Mouse (Mus musculus) cerebellum, adult 8-10 months (tissue): ENCODE results near the gene Nbea.

Experiments used
- DNase-seq: peaks from one replicate; pipeline ENCODE4 v3.0.0; 2022

The Nbea gene

DNA sequence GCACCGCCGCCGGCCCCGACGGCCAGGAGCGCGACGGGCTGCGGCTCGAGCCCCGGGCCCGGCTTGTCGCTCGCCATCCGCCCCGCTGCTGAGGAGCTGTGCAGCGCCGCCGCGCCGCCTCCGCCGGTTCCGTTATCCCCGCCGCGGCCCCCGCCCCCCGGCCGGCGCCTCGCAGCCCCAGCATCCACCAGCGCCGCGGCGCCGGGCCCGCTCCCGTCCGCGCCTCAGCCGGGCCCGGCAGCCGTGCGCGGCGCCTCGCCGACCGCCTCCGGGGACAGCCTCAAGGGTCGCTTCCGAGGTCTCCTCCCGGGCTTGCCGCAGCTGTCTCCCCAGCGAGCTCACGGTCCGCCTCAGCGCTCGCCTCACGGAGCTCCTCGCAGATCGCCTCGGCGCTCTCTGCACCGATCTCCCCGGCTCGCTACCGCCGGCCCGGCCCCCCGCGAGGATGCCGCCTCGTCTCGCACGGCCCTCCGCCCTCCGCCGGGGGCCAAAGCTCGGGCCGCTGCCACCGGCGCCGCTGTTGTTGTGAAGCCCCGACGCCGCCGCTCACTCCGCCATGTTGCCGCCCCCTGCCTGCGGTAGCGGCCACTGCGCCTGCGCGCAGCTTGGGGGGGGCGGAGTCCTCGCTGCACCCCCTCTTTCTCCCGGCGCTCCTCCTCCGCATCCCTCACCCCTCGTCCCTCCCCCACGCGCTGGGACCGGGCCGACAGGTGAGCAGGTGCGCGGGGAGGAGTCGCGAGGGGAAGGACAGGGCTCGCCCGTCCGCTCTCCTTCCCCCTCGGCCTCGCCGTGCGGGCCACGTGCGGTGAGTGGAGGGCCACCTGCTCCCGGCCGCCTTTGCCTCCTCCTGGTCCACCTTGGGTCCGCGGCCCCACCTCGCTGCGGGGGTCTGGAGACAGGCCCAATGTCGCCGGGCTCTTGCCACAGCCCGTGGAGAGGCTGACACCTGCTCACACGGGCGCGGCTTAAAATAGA, at the start of gene Nbea:
Gene Nbea (minus strand): TSS at position 543 of the 975 bp plus-strand sequence.
- peak; percentile 95 for DNase-seq

DNA sequence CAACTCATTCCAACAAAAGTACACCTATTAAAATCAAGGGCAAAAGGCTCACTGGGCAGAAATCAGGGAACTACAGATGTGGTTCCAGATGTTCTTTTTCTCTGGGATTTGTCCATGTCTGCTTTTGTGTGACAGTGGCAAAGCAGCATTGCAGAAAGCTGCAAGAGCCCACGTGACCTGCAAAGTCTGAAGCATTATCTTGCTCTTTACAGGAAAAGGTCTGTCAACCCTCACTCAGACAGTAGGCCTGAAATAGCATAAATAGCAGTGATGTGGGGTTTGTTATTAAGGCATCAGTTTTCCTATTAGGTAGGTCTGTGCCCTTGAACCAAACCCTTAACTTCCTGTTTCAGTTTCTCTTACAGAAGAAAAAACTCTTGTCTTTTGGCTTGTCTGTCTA, 45.8 kb upstream of the Nbea start:
- no peak for DNase-seq

- DNase-seq, result no peak
Observed at GRCm38 (mm10) chr3:56215989-56216388, 32.5 kb upstream of the Nbea start.

GRCm38 (mm10) chr3:56203968-56204367, 20.5 kb upstream of the Nbea start:
- DNase-seq, result no peak

DNA sequence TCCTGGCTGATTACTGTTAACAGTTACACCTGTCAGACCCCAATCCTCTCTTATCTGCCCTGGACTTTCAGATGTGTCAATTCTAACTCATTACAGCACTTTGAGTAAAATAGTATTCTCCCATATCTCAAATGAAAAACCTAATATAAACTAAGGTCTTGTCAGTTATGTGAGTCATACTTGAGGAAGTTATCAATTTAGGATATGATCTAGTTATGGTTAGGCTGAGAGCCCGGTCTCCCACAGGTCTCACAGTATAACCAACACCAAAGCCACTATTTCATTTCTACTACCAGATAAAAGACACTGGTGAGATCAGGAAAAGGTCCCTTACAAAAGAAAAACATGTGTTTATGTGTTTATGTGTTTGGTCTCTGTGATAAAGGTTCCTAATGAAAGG, 4.7 kb upstream of the Nbea start:
- no peak for DNase-seq

DNA sequence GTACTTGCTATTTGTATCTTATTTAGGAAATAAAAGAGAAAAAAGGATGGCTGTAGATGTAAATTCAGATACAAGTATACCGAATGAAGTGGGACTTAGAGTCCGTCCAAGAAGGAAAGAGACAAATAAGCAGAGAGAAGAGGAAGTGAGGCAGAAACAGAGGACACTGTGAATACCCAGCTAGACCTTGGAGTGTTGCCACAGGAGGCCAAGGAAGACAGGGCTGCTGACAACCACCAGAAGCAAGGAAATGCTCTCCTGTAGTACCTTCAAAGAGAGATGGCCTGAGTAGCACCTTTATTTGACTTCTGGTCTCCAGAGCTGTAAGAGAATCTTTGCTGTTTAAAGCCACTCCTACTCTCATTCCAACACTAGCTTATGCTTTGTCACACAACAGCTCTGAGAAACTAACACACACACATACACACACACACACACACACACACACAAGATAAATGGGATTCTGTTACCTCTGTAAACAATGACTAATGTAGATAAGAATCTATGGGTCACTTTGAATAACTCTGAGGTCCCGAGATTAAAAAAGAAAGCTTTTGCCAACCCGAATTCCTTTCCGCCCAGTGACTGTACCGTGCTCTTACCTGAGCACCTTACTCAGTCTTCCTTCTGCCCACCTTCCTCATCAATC, 3.8 kb upstream of the Nbea start:
- DNase-seq, result no peak

DNA sequence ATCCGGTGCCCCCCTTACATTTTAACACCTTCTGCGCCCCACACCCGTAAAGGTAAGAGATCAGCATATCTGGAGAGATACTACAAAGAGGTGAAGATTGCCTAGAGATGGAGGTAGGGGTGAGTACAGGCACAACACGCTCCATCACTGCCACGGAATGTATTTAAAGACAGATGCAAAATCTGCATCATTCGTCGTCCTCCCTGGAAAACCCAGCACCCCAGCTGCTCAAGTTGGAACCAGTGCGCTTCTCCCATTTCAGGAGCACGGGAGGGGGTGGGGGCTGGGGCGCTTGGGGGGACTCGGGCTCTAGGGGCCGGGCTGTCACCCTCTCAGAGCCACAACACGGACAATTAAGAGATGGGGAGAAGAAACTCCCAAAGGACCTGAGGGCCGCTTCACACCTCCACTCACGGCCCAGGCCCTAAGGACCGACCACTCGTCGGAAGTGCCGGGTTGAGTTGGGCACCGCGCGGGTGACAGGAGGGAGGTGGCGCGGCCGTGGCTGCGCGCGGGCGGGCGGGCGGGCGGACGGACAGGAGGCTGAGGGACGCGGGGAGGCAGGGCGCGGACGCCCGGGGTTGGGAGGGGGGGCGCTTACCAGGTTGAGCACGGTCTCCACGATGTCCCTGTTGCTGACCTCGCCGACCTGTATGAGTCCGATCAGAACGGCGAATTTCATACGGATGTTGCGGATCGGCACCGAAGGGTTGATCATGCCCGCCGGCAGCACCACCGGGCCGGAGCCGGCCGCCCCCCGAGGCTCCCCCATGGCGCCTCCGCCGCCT, 936 bp downstream of the Nbea start:
- peak; percentile 30 for DNase-seq

DNA sequence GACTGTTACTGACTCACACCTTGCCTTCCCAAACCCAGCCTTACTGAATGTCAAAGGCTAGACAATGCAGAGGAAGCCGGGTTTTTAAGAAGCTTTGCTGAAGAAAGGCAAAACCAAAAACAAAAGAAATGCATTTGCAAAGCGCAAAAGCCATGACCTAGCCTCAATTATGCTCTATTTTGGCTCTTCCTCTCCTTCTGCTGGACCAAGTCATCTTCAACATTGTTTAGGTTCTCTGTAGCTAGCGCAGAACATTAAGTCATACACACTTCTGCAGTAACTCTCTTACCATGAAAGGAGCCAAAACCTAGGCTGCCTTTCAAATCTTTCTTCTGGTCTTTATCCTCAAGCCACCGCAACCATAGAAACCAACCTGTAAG, 1.5 kb downstream of the Nbea start:
- no peak for DNase-seq

DNA sequence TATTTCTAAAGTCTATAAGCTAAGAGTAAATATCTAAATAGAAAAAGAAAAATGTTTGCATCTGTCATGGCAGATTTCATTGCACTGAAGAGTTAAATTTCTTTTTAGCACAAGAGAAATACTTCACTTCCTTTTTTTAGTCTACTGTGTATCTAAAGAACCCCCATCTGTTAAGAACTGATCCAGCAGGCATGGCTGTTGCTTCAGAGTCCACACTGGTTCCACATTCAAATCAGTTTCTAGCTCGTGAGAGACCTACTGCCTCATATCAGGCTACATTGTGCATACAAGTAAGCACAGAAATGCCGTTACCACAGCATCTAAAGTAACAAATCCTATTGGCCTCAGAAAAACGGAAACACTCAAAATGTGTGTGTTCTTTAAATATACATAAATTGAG, 2.5 kb downstream of the Nbea start:
- no peak for DNase-seq

GRCm38 (mm10) chr3:56157864-56158263, 25.6 kb downstream of the Nbea start:
- no peak for DNase-seq

- DNase-seq, result no peak
Observed at GRCm38 (mm10) chr3:56126674-56127073, 56.8 kb downstream of the Nbea start.

GRCm38 (mm10) chr3:56116647-56117046, 66.9 kb downstream of the Nbea start:
- no peak for DNase-seq

- no peak for DNase-seq
Observed at GRCm38 (mm10) chr3:56108101-56108500, 75.4 kb downstream of the Nbea start.

DNA sequence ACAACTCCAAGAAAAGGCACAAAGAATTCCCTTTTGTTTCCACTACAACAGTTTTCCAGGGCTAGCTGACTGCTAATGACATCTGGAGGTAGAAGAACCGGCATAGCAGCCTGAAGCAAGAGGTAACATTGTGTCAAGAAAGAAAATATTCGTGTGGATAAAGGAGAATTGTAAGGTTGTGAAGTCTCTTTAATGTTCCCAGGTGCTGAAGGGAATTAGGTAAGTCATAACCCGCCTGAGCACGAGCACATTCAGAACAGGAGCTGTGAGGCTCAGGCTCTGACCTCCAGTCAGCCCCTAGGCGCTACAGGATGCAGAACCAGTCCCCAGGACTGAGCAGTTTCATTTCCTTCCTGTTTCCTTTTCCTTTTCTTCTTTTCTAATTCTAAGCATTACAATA, 86.4 kb downstream of the Nbea start:
- DNase-seq, result no peak

- no peak for DNase-seq
Observed at GRCm38 (mm10) chr3:56079015-56079612, 104.4 kb downstream of the Nbea start.

- DNase-seq, result peak; percentile 56
Observed at GRCm38 (mm10) chr3:56067849-56068248, 115.7 kb downstream of the Nbea start.

GRCm38 (mm10) chr3:56066360-56067040, 117.0 kb downstream of the Nbea start:
- no peak for DNase-seq

DNA sequence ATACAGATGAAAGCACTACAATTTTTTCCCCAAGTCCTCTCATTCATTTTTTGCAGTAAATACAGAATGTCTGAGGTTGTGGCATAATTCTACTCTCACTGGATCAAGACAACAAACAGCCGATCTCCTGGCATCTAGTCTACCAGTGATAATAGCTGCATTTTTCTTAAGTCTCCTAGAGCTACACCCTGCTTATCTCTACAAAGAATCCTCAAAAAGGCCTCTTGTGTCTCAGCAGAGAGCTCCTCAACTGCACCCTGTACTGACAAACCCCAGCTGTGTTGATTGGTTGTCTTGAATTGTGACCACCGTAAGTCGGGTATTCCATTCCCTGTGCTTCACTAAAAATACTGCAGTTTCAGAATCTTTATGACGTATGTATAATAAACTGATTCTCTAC, 118.3 kb downstream of the Nbea start:
- DNase-seq, result no peak

DNA sequence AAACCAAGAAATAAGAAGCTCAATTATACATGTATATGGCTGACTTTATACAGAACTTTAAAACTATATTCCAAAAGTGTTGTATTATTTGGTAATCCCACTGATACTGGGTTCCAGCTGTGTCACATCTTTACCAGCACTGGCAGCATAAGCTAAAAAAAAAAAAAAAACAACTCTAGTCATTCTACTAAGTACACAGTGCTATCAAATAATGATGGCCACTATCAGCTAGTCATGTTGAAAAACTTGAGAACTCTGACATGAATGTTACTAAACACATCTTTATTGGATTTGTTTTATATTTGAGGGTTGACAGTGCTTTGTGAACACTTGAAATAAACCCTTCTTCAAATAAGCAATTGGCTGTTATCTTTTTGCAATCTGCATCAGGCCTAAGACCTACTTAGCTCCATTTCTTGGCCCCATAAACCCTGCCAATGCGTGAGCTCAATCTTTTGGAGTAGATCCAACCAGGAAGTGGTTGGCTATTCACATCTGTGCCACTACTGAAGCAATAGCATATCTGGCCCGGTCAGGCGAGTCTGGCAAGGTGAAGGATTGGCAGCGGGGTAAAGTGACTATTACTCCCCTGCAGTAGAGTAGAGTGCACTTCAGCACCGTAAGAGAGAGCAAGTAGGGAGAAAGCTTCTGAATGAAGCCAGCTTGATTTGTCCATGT, 137.7 kb downstream of the Nbea start:
- no peak for DNase-seq

DNA sequence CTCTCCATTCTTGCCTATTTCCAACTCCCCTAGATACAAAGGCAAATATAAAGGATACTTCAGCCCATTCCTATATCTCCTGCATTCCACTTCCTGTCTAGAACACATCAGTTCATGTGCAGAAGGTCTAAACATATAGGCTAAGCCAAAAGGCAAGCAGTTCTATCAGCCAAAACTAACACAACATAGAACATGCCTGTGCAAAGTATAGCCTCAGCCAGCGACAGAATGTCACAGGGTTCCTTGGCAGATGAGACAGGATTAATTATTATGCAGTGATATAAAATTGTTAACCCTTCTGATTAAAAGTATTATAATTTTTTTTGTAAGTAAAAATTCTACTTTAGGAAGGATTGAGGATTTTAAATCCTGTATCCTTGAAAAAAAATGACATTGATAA, 140.4 kb downstream of the Nbea start:
- no peak for DNase-seq

DNA sequence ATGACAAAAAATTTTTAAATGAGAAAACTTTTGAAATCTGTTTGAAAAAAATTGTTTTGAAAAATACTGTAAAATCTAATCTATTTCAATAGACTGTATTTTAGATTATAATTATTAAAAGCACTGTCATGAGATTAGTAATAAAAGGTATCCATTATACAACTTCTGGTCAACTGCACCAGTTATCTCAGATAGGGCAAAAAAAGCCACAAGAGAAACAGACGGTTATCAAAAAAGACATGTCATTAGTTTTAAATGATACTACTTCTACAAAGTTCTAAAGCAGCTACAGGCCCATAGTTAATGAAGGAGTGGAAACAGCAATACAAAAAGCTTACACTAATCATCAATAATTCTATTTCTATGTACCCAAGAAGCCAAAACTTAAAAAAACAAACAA, 144.0 kb downstream of the Nbea start:
- DNase-seq, result no peak

- no peak for DNase-seq
Observed at GRCm38 (mm10) chr3:56034596-56034995, 148.9 kb downstream of the Nbea start.
